Mouse (Mus musculus) embryonic fibroblast, embryonic 13.5 days (primary cell): ENCODE data around the gene Pkib. TPM values are rescaled to one million over a fixed set of nuclear protein-coding genes. Genes with fewer than 3 reads are reported as not detected.

Source experiments
- H3K27ac ChIP-seq: 2 replicates; pipeline ENCODE4 v1.5.1; 2012; ENCODE audit warnings: low read length, control low read depth, inconsistent platforms; ENCODE audit not compliant: insufficient read depth
- H3K4me1 ChIP-seq: 2 replicates; pipeline ENCODE4 v1.6.1; 2011; ENCODE audit warnings: low read length; ENCODE audit not compliant: control insufficient read depth, insufficient read depth
- H3K4me3 ChIP-seq: 2 replicates; pipeline ENCODE4 v1.5.1; 2011; ENCODE audit warnings: mild to moderate bottlenecking, control low read depth, low read length; ENCODE audit not compliant: insufficient read depth
- CTCF ChIP-seq: IDR thresholded peaks from 2 replicates; pipeline ENCODE4 v1.5.1; 2011; ENCODE audit warnings: mild to moderate bottlenecking, control low read depth, low read length, moderate library complexity, borderline replicate concordance; ENCODE audit not compliant: insufficient read depth
- POLR2A ChIP-seq: IDR thresholded peaks from 2 replicates; pipeline ENCODE4 v1.6.1; 2011; ENCODE audit warnings: low read depth, mild to moderate bottlenecking, control low read depth, low read length, moderate library complexity
- polyA plus RNA-seq: library from polyadenylated mRNA; stranded (reverse); fragments of >200 nt; gene quantifications from 2 replicates; pipeline ENCODE4 v1.2.4, GENCODE M21; 2011; ENCODE audit warnings: low read depth; ENCODE audit not compliant: missing spikeins, insufficient read length

Pkib gene
- polyA plus RNA-seq, 1 experiment, result not detected

DNA sequence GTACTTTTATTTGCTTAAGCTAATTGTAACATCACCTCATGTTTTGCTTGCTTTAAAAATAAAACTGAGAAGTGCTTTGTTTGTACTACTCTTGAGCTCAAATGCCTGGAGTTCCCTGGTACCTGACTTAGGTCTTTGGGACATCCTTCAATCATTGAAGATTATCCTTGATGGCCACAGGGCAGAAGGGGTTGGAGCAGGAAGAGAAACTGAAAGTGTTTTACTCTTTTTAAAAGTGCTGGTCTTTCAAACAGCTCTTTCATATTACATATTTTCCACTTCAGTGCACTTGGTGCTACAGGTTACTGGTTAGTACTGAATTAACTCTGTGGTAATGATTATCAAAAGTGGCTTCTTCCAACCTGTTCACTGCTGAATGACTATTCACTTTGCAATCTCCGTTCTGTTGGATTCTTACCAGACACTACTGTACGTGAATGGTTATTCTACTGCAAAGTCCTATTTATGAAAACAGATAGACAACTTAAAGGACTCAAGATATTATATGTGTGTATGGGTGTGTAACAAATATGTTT is 123.5 kb downstream of the Pkib start:
- Histone ChIP-seq H3K27ac (no peak overlapping the region), H3K4me3 (no peak overlapping the region), H3K4me1 (no peaks in the 10 kb centered on the region)
- TF ChIP-seq CTCF (no peak), POLR2A (no peak)

DNA sequence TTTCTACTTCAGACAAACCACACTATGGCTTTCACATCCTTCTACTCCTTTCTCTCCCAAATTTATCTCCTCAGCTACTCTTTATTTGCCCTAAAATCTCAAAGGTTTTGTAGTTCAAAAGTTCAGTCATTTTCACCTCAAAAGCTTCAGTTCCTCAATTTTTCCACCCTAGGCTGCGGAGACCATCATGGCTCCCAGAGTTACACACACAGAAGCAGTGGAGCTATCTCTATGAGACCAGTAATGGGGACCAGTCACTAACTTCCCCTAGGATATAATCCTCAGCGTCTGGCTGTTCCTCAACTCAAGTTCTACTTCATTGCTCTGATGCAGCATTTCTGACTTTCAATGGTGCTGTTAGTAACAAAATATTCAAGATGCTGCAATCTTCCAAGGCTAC is 127.2 kb downstream of the Pkib start:
- Histone ChIP-seq H3K27ac (no peak overlapping the region), H3K4me1 (no peaks in the 10 kb centered on the region), H3K4me3 (no peak overlapping the region)
- TF ChIP-seq POLR2A (no peak), CTCF (no peak)

DNA sequence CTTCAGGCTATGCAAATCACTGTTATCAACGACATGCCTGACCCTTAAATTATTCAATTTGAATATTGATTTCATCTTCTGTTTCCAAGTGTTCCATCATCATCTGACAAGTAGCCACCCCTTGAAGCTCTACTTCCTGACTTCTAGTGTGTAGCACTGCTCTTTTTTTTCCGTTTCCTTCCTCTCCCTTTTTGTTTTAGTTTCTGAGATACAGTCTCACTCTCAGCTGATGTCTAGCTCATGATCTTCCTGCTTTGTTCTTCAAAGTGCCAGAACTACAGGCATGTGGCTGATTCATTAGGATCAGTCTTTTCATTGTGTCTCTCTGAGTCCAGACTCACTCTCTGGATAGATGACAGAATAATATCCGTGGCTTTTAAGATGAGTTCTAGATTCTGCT is 128.9 kb downstream of the Pkib start:
- TF ChIP-seq POLR2A (no peak), CTCF (no peak)
- no peaks in the 10 kb centered on the region for H3K4me1 ChIP-seq
- no peak overlapping the region for H3K27ac ChIP-seq
- H3K4me3 ChIP-seq, result no peak overlapping the region

DNA sequence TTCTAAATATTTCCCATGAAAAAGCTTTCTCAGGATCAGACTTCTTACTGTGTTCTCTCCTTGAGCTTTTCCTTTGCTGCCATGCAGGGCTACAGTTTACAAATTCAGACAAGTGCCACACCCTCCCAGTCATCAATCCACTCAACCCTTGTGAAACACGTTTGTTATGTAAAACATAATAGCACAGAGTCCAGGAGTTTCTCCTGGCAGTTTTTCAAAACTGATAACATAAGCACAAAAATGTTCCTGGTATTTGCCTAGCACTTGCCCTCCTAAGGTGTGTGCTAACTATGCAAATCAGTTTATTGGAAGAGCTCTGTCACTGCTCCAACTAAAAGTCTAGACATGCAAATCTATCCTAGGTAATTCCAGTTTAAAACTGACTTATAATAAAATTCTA is 131.3 kb downstream of the Pkib start:
- Histone ChIP-seq H3K4me3 (no peak overlapping the region), H3K27ac (no peak overlapping the region)
- TF ChIP-seq CTCF (no peak), POLR2A (no peak)

GRCm38 (mm10) chr10:57783289-57784130 is 151.7 kb downstream of the Pkib start:
- TF ChIP-seq POLR2A (no peak), CTCF (no peak)
- no peak overlapping the region for H3K27ac ChIP-seq
- no peak overlapping the region for H3K4me3 ChIP-seq
- peaks cover 2% of the 10 kb centered on the region; the same call in 1 of the 2 replicates for H3K4me1 ChIP-seq

More for the DNA sequence above, 131.3 kb downstream of the Pkib start:
- no peaks in the 10 kb centered on the region for H3K4me1 ChIP-seq

- Histone ChIP-seq H3K4me1 (peaks cover 2% of the 10 kb centered on the region; the same call in 1 of the 2 replicates), H3K27ac (no peak overlapping the region), H3K4me3 (no peak overlapping the region)
- TF ChIP-seq CTCF (no peak), POLR2A (no peak)
Observed at GRCm38 (mm10) chr10:57784131-57784875, 152.5 kb downstream of the Pkib start.

- TF ChIP-seq CTCF, result no peak
- no peak for TF ChIP-seq POLR2A
- peaks cover 2% of the 10 kb centered on the region; the same call in 1 of the 2 replicates for H3K4me1 ChIP-seq
- no peak within 1 kb of the TSS for H3K27ac ChIP-seq
- H3K4me3 ChIP-seq, result no peak within 1 kb of the TSS
Observed at GRCm38 (mm10) chr10:57784876-57785150, 153.0 kb downstream of the Pkib start, which contains the start of gene Fabp7. Gene Fabp7 (plus strand): TSS chr10:57784881.

- H3K27ac ChIP-seq, result no peak overlapping the region
- TF ChIP-seq POLR2A (no peak), CTCF (no peak)
- H3K4me3 ChIP-seq, result no peak overlapping the region
- peaks cover 2% of the 10 kb centered on the region; the same call in 1 of the 2 replicates for H3K4me1 ChIP-seq
Observed at GRCm38 (mm10) chr10:57785552-57785951, 153.8 kb downstream of the Pkib start.

Other genes starting within 250 kb of the Pkib start
- 21.9 and 32.1 TPM in 2 replicates for gene Hsf2, start 145.6 kb upstream of the Pkib start, polyA plus RNA-seq
- gene Serinc1, start 99.5 kb upstream of the Pkib start, polyA plus RNA-seq, result 303 and 328 TPM in 2 replicates
- gene Fabp7, start 152.9 kb downstream of the Pkib start, polyA plus RNA-seq, result 2.9 and 14.0 TPM in 2 replicates
- 21.3 and 32.9 TPM in 2 replicates for gene Smpdl3a, start 162.4 kb downstream of the Pkib start, polyA plus RNA-seq